Mouse (Mus musculus) ES-Bruce4 (cell line): Measurements from ENCODE around the gene Spp2.

ENCODE experiments used
- CTCF ChIP-seq: IDR thresholded peaks from one replicate; pipeline ENCODE4 v1.8.1; 2011; ENCODE audit warnings: low read depth, low read length
- POLR2A ChIP-seq: IDR thresholded peaks from one replicate; pipeline ENCODE4 v1.8.1; 2011; ENCODE audit warnings: low read length; ENCODE audit not compliant: insufficient read depth

DNA sequence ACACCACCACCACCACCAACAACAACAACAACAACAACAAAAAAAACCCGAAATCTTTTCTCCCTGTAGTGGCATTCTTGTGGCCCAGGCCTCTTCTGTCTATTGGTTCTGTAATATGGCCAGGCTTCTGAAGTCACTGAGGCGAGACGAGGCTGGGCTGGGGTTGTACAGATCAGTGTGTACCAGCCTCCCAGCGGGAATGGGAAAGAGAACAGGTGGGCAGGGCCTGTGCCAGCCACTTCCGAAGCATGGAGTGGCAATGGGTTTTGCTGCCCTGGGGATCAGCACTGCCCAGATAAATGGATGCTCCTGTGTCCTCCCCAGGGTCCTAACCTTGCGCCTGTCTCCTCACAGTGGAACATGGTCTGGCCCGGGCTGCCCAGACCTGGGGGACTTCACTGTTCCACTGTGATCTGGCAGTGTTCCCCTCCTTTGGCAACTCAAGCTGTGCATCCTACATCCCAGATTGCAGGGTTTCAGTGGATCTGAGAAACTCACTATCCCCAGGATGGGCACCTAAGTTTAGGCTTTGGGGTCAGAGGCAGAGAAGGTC, 48.6 kb upstream of the Spp2 start:
- TF ChIP-seq CTCF, result no peak
- TF ChIP-seq POLR2A, result no peak
